Mouse (Mus musculus) ES-Bruce4 (cell line): ENCODE data around the gene Slc27a2. TPM values are rescaled to one million over a fixed set of nuclear protein-coding genes. Genes with fewer than 3 reads are reported as not detected.

ENCODE experiments used
- H3K27ac ChIP-seq: 2 replicates; pipeline ENCODE4 v1.5.1; 2012; ENCODE audit warnings: low read length, inconsistent platforms; ENCODE audit not compliant: insufficient read depth
- H3K27me3 ChIP-seq: 2 replicates; pipeline ENCODE4 v1.6.1; 2012; ENCODE audit warnings: mild to moderate bottlenecking, low read length, inconsistent platforms; ENCODE audit not compliant: control insufficient read depth, poor library complexity, insufficient read depth, severe bottlenecking
- H3K36me3 ChIP-seq: 2 replicates; pipeline ENCODE4 v1.6.1; 2012; ENCODE audit warnings: inconsistent platforms, mild to moderate bottlenecking, low read length, moderate library complexity; ENCODE audit not compliant: control insufficient read depth, poor library complexity, insufficient read depth, severe bottlenecking
- H3K4me1 ChIP-seq: one replicate; pipeline ENCODE4 v1.8.1; 2011; ENCODE audit warnings: low read length; ENCODE audit not compliant: control insufficient read depth, insufficient read depth
- H3K4me3 ChIP-seq: 2 replicates; pipeline ENCODE4 v1.5.1; 2011; ENCODE audit warnings: low read depth, mild to moderate bottlenecking, low read length
- H3K9ac ChIP-seq: 2 replicates; pipeline ENCODE4 v1.6.1; 2012; ENCODE audit warnings: low read depth, mild to moderate bottlenecking, inconsistent platforms; ENCODE audit not compliant: poor library complexity, severe bottlenecking
- H3K9me3 ChIP-seq: replicated peaks from 2 replicates; pipeline ENCODE4 v1.6.1; 2012; ENCODE audit warnings: mild to moderate bottlenecking, low read length, inconsistent platforms; ENCODE audit not compliant: control insufficient read depth, poor library complexity, insufficient read depth, severe bottlenecking
- CTCF ChIP-seq: IDR thresholded peaks from one replicate; pipeline ENCODE4 v1.8.1; 2011; ENCODE audit warnings: low read depth, low read length
- EP300 ChIP-seq: IDR thresholded peaks from 2 replicates; pipeline ENCODE4 v1.6.1; 2011; ENCODE audit warnings: low read depth, low read length; ENCODE audit not compliant: insufficient read depth
- POLR2A ChIP-seq: IDR thresholded peaks from one replicate; pipeline ENCODE4 v1.8.1; 2011; ENCODE audit warnings: low read length; ENCODE audit not compliant: insufficient read depth
- polyA plus RNA-seq: library from polyadenylated mRNA; stranded (reverse); fragments of >200 nt; gene quantifications from 2 replicates; pipeline ENCODE4 v1.2.4, GENCODE M21; 2011; ENCODE audit warnings: low read depth; ENCODE audit not compliant: missing spikeins, insufficient read depth, insufficient read length

The Slc27a2 gene
- polyA plus RNA-seq, 1 experiment, result 9.7 TPM

GRCm38 (mm10) chr2:126579282-126579681, 27.1 kb downstream of the Slc27a2 start:
- peaks cover 9% of the 10 kb centered on the region for H3K36me3 ChIP-seq
- H3K9me3 ChIP-seq, result no peaks in the 10 kb centered on the region
- TF ChIP-seq EP300 (no peak), CTCF (no peak), POLR2A (no peak)
- H3K9ac ChIP-seq, result no peak overlapping the region
- H3K4me3 ChIP-seq, result no peak overlapping the region
- H3K27me3 ChIP-seq, result no peaks in the 10 kb centered on the region
- H3K27ac ChIP-seq, result no peak overlapping the region
- H3K4me1 ChIP-seq, result no peaks in the 10 kb centered on the region

- no peaks in the 10 kb centered on the region for H3K9me3 ChIP-seq
- H3K36me3 ChIP-seq, result peaks cover 4% of the 10 kb centered on the region
- no peaks in the 10 kb centered on the region for H3K27me3 ChIP-seq
- no peaks in the 10 kb centered on the region for H3K4me1 ChIP-seq
- TF ChIP-seq CTCF (no peak), POLR2A (no peak), EP300 (no peak)
- H3K9ac ChIP-seq, result no peak overlapping the region
- no peak overlapping the region for H3K4me3 ChIP-seq
- no peak overlapping the region for H3K27ac ChIP-seq
These were observed 31.8 kb downstream of the Slc27a2 start for GRCm38 (mm10) chr2:126583960-126584359.

- Histone ChIP-seq H3K27ac (no peak overlapping the region), H3K27me3 (no peaks in the 10 kb centered on the region), H3K4me3 (no peak overlapping the region), H3K9me3 (no peaks in the 10 kb centered on the region), H3K36me3 (peaks cover 3% of the 10 kb centered on the region), H3K4me1 (no peaks in the 10 kb centered on the region), H3K9ac (no peak overlapping the region)
- TF ChIP-seq CTCF, result no peak
- TF ChIP-seq EP300, result no peak
- no peak for TF ChIP-seq POLR2A
These were observed 32.6 kb downstream of the Slc27a2 start for GRCm38 (mm10) chr2:126584621-126585369.

- Histone ChIP-seq H3K4me3 (no peak overlapping the region), H3K27ac (no peak overlapping the region), H3K4me1 (no peaks in the 10 kb centered on the region), H3K27me3 (no peaks in the 10 kb centered on the region), H3K9me3 (no peaks in the 10 kb centered on the region), H3K9ac (no peak overlapping the region), H3K36me3 (no peaks in the 10 kb centered on the region; the same call in 1 of the 2 replicates)
- TF ChIP-seq POLR2A (no peak), CTCF (no peak), EP300 (no peak)
These were observed 35.3 kb downstream of the Slc27a2 start for GRCm38 (mm10) chr2:126587468-126587867.

- no peaks in the 10 kb centered on the region; the same call in 1 of the 2 replicates for H3K36me3 ChIP-seq
- TF ChIP-seq CTCF, result no peak
- no peak for TF ChIP-seq EP300
- TF ChIP-seq POLR2A, result no peak
- H3K27me3 ChIP-seq, result no peaks in the 10 kb centered on the region
These were observed 39.1 kb downstream of the Slc27a2 start for GRCm38 (mm10) chr2:126591304-126591703.

More at GRCm38 (mm10) chr2:126591304-126591703, 39.1 kb downstream of the Slc27a2 start:
- Histone ChIP-seq H3K9me3 (no peaks in the 10 kb centered on the region), H3K4me3 (no peak overlapping the region), H3K27ac (no peak overlapping the region), H3K4me1 (no peaks in the 10 kb centered on the region), H3K9ac (no peak overlapping the region)
